Mouse (Mus musculus): ENCODE results near the gene Serac1. TPM values are rescaled to one million over a fixed set of nuclear protein-coding genes. Genes with fewer than 3 reads are reported as not detected.

Serac1 gene
- polyA plus RNA-seq, 1 experiment from 2014 or later: 12.9 TPM

DNA sequence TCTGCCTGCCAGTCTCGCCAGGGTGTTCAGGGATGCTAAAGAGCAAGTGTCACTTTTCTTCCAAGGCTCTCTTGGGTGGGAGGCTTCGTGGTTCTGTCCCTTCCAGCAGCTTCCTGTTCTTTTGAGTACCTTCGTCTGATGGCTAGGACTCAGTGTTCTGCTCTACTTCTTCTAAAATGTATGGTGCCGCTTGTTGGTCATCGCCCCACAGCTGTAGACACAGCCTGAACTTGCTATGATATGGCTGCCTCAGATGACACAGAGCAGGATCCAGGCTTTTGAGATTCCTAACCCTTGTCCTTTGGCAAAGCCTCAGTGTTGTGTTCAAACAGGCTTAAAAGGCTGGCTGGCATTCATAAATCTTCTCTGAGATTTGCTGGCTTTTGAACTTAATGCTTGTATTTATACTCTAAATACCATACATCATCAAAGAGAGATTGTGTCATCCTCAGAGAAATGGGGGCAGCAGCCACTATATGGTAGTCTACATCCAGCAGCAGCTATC lies 80.5 kb downstream of the Serac1 start:
- no peak for ATAC-seq (ENCODE audit: low FRiP score, low TSS enrichment)
- Histone ChIP-seq H3K36me3 (ENCODE audit: control insufficient read depth, insufficient read depth, low read length) (no peaks in the 10 kb centered on the region), H3K4me2 (ENCODE audit: low read length) (no peak overlapping the region), H3K4me1 (ENCODE audit: control insufficient read depth, insufficient read depth, low read length) (no peaks in the 10 kb centered on the region), H3K27ac (replicated peaks; ENCODE audit: low read depth, low read length) (no peak overlapping the region), H3K9me3 (ENCODE audit: control insufficient read depth, low read length) (no peaks in the 10 kb centered on the region), H3K4me3 (replicated peaks; ENCODE audit: low read depth, low read length) (no peak overlapping the region), H3K27me3 (ENCODE audit: control insufficient read depth, insufficient read depth, low read length) (no peaks in the 10 kb centered on the region), H3K9ac (replicated peaks; ENCODE audit: low read length) (no peak overlapping the region)
- DNase-seq: no peak
- 82% methylated on average over 5 of the region's 5 CpGs for WGBS

DNA sequence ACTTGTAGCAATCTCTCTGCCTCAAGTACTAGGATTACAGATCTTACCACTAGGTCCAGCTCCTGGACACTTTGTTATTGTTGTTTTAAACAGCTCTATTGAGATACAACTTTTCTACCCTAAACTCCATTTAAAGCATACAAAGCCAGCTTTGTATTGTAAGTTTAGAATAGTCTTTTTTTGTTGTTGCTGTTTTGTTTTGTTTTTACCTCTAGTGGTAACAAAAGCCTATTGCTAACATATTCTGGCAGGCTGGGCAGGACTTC lies 81.4 kb downstream of the Serac1 start:
- DNase-seq: no peak

DNA sequence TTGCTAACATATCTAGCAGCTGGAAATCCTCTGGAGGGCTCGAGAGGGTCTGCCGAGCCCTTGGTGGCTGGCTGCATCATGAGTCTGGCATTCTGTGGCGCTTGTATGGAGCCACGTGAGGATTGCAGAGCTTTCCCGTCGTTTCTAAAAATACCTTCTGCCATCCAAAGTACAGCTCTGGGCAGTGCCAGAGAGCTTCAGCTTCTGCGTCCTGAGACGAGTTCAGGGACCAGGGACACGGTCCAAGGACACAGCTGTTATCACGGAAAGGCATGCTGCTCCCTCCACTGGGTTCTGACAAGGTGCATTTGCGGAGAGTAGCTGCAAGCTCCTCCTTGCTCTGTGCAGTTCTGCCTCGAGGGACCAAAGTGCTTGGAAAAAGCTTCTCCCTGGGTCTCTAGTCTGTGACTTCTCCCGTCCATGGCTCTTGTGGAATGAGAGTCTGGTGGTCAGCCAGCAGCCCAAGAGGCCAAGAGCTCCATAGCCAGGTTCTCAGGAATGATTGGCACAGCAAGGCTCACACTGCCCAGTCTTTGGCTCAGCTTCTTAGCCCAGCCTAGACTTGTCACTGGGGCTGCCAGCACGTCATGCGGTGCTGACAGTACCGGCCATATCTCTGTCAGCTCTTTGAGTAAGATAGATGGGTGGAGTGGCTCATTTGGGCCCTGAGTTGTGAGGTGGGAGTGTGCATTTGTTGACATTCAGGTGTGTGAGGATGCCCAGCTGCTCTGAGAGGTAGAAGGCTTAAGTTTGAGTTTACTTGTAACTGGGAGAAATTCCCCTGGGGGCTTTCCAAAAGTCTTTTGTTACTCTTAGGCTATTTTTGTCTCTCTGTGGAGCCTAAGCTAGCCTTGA lies 81.9 kb downstream of the Serac1 start:
- H3K4me1 ChIP-seq (ENCODE audit: control insufficient read depth, insufficient read depth, low read length): no peaks in the 10 kb centered on the region
- no peaks in the 10 kb centered on the region for H3K9me3 ChIP-seq (ENCODE audit: control insufficient read depth, low read length)
- H3K27ac ChIP-seq (replicated peaks; ENCODE audit: low read depth, low read length): no peak overlapping the region
- H3K9ac ChIP-seq (replicated peaks; ENCODE audit: low read length): no peak overlapping the region
- ATAC-seq (ENCODE audit: low FRiP score, low TSS enrichment): no peak
- WGBS: 78% methylated on average over 16 of the region's 16 CpGs
- no peaks in the 10 kb centered on the region for H3K36me3 ChIP-seq (ENCODE audit: control insufficient read depth, insufficient read depth, low read length)
- H3K4me2 ChIP-seq (ENCODE audit: low read length): no peak overlapping the region
- no peak overlapping the region for H3K4me3 ChIP-seq (replicated peaks; ENCODE audit: low read depth, low read length)
- no peaks in the 10 kb centered on the region for H3K27me3 ChIP-seq (ENCODE audit: control insufficient read depth, insufficient read depth, low read length)
- no peak for DNase-seq

More for the DNA sequence above, 81.4 kb downstream of the Serac1 start:
- H3K4me2 ChIP-seq (ENCODE audit: low read length): no peak overlapping the region
- no peaks in the 10 kb centered on the region for H3K9me3 ChIP-seq (ENCODE audit: control insufficient read depth, low read length)
- H3K9ac ChIP-seq (replicated peaks; ENCODE audit: low read length): no peak overlapping the region
- no peaks in the 10 kb centered on the region for H3K4me1 ChIP-seq (ENCODE audit: control insufficient read depth, insufficient read depth, low read length)
- no peak overlapping the region for H3K27ac ChIP-seq (replicated peaks; ENCODE audit: low read depth, low read length)
- H3K27me3 ChIP-seq (ENCODE audit: control insufficient read depth, insufficient read depth, low read length): no peaks in the 10 kb centered on the region
- no peaks in the 10 kb centered on the region for H3K36me3 ChIP-seq (ENCODE audit: control insufficient read depth, insufficient read depth, low read length)
- no peak for ATAC-seq (ENCODE audit: low FRiP score, low TSS enrichment)
- no peak overlapping the region for H3K4me3 ChIP-seq (replicated peaks; ENCODE audit: low read depth, low read length)

DNA sequence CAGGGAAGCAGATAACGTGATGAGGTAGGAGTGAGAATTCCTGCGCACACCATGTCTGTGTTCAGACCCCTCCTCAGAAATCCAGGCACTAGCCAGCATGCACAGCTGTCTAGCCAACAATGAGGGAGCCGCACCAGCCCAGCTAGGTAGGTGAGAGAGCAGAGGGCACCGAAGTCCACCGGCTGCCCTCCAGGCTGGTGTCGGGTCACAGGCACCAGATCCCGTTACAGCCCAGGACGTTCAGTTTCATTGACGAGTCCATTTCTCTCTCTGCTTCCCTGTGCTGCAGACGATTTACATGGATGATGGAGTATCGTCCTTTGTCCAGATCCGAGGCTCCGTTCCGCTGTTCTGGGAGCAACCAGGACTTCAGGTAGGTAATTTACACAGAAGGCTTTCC lies 83.0 kb downstream of the Serac1 start:
- H3K4me1 ChIP-seq (ENCODE audit: control insufficient read depth, insufficient read depth, low read length): no peaks in the 10 kb centered on the region
- H3K9me3 ChIP-seq (ENCODE audit: control insufficient read depth, low read length): no peaks in the 10 kb centered on the region
- ATAC-seq (ENCODE audit: low FRiP score, low TSS enrichment) (no peak), DNase-seq (no peak)
- no peak overlapping the region for H3K4me2 ChIP-seq (ENCODE audit: low read length)
- no peaks in the 10 kb centered on the region for H3K36me3 ChIP-seq (ENCODE audit: control insufficient read depth, insufficient read depth, low read length)
- WGBS: 87% methylated on average over 14 of the region's 14 CpGs
- H3K27me3 ChIP-seq (ENCODE audit: control insufficient read depth, insufficient read depth, low read length): no peaks in the 10 kb centered on the region
- H3K27ac ChIP-seq (replicated peaks; ENCODE audit: low read depth, low read length): no peak overlapping the region
- no peak overlapping the region for H3K4me3 ChIP-seq (replicated peaks; ENCODE audit: low read depth, low read length)
- no peak overlapping the region for H3K9ac ChIP-seq (replicated peaks; ENCODE audit: low read length)

DNA sequence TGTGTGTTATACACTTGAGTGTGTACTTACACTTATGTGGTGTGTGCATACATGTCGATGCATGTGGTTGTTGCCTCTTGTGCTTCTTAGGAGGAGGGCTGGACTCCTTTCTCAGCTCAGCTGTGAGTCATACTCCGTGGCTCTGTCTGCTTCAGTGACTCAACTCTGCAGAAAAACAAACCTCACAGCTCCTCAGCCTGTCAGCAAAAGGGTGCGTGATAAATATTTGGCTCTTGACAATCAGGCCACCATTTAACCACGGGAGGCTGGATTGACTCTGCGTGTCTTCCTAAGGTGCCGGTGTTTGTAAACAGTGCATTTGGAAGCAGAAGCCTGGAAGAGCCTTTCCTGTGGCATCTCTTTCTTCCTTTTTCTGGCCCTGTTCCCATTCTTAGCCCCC lies 84.9 kb downstream of the Serac1 start:
- Histone ChIP-seq H3K36me3 (ENCODE audit: control insufficient read depth, insufficient read depth, low read length) (no peaks in the 10 kb centered on the region), H3K4me2 (ENCODE audit: low read length) (no peak overlapping the region), H3K27me3 (ENCODE audit: control insufficient read depth, insufficient read depth, low read length) (no peaks in the 10 kb centered on the region), H3K9ac (replicated peaks; ENCODE audit: low read length) (no peak overlapping the region), H3K9me3 (ENCODE audit: control insufficient read depth, low read length) (no peaks in the 10 kb centered on the region), H3K27ac (replicated peaks; ENCODE audit: low read depth, low read length) (no peak overlapping the region), H3K4me3 (replicated peaks; ENCODE audit: low read depth, low read length) (no peak overlapping the region), H3K4me1 (ENCODE audit: control insufficient read depth, insufficient read depth, low read length) (no peaks in the 10 kb centered on the region)
- ATAC-seq (ENCODE audit: low FRiP score, low TSS enrichment) (no peak), DNase-seq (no peak)
- WGBS: 87% methylated on average over 6 of the region's 6 CpGs

DNA sequence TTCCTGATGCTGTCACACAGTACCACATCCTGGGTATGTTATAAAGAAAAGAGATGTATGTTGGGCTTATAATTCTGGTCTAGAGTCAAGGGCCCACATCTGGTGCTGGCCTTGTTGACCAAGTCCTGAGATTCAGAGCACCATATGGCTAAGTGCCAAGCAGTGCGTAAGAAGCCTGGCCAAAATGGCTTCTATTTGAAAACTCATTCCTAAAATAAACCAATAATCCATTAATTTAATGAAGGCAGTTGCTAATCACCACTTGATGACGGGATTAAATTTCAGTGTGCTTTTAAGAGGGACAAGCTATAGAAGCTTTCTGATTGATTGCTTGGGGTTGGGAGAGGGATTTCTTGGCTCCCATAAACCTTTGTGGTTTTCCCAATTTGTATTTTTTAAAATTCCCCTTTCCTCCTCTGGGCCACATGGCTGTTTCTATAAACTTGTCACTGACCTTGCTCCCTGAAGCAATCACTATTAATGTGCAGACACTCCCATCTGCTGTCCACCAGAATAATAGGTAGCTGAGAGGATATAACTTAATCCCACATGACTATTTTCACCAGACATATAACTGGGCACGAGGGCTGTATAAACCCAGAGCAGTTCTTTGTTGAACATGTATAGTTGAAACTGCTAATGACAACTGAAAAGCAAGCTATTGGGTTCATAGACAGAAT lies 85.8 kb downstream of the Serac1 start:
- Histone ChIP-seq H3K9me3 (ENCODE audit: control insufficient read depth, low read length) (no peaks in the 10 kb centered on the region), H3K36me3 (ENCODE audit: control insufficient read depth, insufficient read depth, low read length) (no peaks in the 10 kb centered on the region), H3K27ac (replicated peaks; ENCODE audit: low read depth, low read length) (no peak overlapping the region), H3K27me3 (ENCODE audit: control insufficient read depth, insufficient read depth, low read length) (no peaks in the 10 kb centered on the region), H3K9ac (replicated peaks; ENCODE audit: low read length) (no peak overlapping the region), H3K4me2 (ENCODE audit: low read length) (no peak overlapping the region), H3K4me1 (ENCODE audit: control insufficient read depth, insufficient read depth, low read length) (no peaks in the 10 kb centered on the region), H3K4me3 (replicated peaks; ENCODE audit: low read depth, low read length) (no peak overlapping the region)
- WGBS: 74% methylated on average over 3 of the region's 3 CpGs
- ATAC-seq (ENCODE audit: low FRiP score, low TSS enrichment): no peak
- no peak for DNase-seq

DNA sequence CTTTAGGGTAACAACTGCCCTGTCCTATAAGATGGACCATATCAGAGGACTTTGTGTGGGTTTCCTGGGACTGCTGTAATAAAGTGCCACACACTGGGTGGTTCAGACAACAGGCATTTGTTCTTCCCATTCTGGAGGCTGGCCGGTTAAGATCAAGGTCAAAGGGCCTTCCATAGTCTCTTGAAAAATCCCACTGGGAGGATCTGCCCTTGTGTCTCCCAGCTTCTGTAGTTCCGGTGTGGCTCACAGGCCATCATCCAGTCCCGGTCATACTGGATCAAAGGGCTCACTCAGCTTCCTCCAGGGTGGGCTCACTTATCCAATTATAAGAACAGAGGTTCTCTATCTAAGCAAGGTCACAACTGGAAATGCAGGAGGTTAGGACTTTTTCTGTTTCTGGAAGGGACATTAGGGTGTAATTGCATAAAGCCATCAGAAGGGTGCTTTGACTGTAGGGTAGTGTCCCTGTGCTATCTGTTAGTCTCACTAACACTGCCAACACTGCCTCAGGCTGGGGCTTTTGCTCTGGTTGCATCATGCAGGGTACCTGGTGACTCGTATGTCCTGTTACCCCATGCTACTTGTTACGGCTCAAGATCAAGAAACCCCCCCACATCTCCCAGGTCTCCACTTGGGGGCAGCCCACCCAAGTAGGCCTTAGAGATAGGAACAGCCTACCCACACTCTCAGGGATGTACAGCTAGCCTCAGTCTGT lies 86.5 kb downstream of the Serac1 start:
- no peak overlapping the region for H3K9ac ChIP-seq (replicated peaks; ENCODE audit: low read length)
- ATAC-seq (ENCODE audit: low FRiP score, low TSS enrichment): no peak
- DNase-seq: no peak
- WGBS: 81% methylated on average over 5 of the region's 5 CpGs
- H3K36me3 ChIP-seq (ENCODE audit: control insufficient read depth, insufficient read depth, low read length): no peaks in the 10 kb centered on the region
- H3K4me3 ChIP-seq (replicated peaks; ENCODE audit: low read depth, low read length): no peak overlapping the region
- H3K27me3 ChIP-seq (ENCODE audit: control insufficient read depth, insufficient read depth, low read length): no peaks in the 10 kb centered on the region
- peaks cover 3% of the 10 kb centered on the region; the same call in 1 of the 2 replicates for H3K4me1 ChIP-seq (ENCODE audit: control insufficient read depth, insufficient read depth, low read length)
- H3K4me2 ChIP-seq (ENCODE audit: low read length): no peak overlapping the region
- no peak overlapping the region for H3K27ac ChIP-seq (replicated peaks; ENCODE audit: low read depth, low read length)
- no peaks in the 10 kb centered on the region for H3K9me3 ChIP-seq (ENCODE audit: control insufficient read depth, low read length)
